Mouse (Mus musculus) retina, embryonic 14.5 days (tissue): ENCODE measurements around the gene Rassf1.

Source experiments
- DNase-seq: peaks from one replicate; pipeline ENCODE4 v3.0.0-alpha.2; 2015; ENCODE audit warnings: low spot score

The Rassf1 gene

DNA sequence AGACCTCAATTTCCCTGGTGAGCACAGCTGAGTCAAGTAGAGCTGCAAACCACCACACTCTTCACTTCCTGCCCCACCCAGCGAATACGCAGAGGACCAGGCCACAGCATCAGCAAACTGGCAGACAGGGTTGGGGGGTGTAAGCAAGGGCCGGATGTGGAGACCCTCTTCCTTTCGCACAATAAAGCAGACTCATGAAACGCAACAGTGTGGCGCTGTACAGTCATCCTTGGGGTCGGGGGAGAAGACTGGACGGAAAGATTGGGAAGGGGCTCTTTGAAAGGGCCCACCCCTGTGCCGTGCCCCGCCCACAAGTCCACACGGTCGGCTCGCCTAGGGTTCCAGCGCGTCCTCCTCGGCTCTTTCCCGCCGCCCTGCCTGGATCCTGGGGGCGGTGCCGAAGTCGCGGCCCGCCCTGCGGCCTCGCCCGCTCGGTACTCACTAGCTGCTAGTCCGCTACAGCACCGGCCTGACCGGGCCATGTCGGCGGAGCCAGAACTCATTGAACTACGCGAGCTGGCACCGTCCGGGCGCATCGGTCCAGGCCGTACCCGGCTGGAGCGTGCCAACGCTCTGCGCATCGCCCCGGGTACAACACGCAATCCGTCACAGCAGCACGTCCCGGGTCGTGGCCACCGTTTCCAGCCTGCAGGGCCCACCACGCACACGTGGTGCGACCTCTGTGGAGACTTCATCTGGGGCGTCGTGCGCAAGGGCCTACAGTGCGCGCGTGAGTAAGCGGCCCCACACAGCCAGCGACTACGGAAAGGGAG is at the start of gene Rassf1:
TSS of gene Rassf1 (plus strand) at position 439 of the 773 bp plus-strand sequence.
- peak; percentile 62 for DNase-seq

DNA sequence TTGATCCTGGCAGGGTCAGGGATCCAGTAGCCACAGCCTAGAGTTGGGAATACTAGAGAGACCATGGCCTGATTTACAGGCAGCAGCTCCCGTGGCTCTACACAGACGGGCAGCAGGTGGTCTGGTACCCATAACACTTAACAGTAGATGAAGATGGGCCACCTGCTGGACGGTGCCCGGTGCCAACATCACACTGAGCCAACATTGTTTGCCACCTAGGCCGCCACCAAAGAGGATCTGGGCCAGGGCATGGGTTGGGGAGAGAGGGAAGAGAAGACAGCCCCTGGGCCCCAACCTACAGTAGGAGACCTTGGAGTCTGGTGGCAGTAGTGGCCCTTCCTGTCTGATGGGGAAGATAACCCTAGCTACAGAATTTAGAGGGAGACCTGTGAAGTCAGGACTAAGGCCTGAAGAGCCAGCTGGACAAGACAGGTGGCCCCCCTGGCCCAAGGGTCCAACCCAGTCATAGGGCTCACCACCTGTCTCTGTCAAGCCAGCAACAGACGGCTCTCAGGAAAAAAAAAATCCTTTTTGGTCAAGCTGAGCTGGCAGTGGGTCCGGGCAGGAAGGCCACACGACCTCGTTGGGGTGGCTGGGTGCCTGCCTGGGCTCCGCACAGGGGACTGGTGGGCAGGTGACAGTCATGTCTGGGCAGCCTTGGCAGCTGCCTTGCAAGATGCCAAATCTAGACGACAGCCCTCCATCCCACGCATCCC is 49.1 kb upstream of the Rassf1 start:
- no peak for DNase-seq

DNA sequence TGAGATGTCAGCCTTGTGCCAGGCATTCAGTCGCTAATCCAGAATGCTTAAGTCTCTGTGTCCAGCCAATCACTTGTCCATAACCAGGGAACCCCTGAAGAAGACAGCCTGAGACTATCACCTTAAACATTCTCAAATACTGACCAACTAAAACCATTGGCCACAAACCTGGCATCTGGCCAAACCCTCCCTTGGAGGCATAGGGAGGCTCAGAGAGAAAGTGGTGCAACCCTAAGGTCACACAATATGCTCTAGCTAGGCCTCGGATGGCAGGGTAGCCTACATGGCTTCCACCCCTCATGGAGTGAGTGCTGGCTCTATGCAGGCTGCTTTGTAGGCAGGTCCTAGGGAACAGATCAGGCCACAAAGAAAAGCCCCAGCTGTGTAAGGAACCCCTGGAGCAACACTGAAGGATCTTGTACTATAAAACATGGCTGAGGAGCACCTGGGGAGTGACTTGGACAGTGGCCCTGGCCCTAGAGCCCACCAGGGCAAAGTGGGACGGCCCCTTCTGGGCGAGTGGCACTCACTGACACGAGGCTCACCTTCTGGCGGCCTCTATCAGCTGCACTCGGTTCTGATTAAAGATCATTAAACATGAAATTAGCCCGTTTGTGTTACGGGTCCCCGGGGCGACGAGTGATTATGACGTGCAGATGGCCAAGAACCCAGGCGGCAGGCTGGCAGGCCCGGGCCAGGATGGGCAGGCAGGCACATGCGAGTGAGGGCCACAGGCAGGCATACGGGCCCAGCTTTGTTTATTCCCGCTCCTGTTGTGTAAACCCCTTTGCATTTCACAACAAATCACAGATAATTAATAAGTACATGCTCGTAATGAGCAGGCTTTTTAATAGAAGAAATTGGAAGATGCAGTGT is 46.5 kb upstream of the Rassf1 start:
- DNase-seq: no peak

DNA sequence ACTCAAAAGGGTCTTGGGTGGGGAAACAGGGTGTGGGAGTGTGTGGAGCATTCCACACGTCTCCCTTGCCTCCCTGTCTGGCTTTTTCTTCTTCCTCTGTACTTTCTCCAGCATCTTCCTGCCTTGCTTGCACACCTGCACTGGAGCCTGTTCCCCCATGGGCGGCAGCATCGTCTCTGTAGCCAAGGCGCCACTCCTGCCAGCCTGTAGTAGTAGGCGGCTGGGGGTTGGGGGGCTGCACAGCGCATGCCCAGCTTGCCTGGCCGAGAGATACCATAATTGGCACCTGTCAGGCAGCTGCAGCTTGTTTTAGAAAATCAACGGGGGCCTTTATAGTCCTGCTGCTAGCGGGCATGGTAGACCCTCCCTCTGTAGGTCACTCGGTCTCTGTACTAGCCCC is 43.1 kb upstream of the Rassf1 start:
- DNase-seq: no peak

DNA sequence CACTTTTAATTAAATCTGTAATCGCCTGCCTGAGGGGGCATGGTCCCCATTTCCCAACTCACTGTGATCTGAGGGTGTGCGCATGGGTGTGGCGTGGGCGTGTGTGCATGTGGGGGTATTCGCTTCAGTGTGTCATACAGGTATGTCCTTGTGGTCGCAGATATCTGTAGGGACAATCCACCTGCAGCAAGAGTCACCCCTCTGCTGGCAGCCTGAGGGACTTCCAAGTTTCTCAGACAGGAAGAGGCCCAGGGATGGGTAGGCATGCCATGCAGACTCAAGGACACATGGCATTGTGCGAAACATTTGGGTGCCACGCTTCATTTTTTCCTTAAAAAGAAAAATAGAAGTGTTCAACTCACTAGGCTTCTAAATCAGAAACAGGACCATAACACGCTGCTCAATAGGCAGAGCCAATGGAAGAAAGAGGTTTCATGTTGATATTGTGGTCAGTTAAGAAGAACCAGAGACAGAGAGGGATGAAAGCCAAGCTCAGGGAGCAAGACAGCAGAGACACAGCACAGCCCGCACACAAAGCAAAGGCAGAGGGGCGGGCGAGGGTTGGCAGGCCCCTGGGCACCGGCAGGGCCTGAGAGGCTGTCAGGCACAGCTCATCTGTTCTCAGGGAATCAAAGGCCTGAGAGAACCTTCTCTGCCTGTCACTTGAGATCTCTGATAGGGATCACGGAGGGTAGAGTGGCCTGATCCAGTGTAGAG is 40.8 kb upstream of the Rassf1 start:
- no peak for DNase-seq

DNA sequence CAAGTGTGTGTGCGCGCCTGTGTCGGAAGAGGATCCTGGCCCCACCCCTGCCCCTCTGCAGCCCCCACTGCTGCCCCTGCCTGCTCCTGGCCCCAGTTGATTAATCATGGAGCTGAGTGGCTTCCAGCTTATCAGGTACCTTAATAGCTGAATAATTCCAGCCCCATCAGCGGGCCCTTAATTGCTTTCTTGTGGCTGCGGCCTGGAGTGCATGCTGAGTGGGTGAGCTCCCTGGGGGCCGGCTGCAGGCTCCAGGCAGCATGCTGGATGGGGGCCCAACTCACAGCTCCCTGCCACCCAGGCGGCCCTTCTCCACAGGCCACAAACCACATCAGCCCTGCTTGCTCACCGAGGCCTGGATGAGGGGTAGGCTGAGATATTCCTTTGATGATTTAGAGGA is 39.9 kb upstream of the Rassf1 start:
- DNase-seq: no peak

DNA sequence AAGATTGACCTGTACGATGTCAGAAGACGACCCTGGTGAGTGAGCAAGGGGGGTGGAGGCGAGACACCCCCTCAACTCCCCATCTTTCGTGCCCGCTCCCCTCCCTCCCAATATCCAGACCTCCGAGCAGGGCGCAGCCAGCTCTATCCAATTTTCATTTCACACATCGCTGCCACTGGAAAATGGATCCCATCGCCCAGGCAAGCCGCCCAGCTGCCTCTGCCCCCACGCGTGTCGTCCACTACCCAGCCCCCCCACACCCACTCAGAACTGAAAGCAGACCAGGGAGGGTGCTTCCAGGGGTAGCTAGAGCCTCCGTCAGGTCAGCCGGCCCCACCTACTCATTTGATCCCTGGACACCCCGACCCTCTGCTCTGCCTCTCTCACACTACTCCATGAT is 39.0 kb upstream of the Rassf1 start:
- DNase-seq: no peak

DNA sequence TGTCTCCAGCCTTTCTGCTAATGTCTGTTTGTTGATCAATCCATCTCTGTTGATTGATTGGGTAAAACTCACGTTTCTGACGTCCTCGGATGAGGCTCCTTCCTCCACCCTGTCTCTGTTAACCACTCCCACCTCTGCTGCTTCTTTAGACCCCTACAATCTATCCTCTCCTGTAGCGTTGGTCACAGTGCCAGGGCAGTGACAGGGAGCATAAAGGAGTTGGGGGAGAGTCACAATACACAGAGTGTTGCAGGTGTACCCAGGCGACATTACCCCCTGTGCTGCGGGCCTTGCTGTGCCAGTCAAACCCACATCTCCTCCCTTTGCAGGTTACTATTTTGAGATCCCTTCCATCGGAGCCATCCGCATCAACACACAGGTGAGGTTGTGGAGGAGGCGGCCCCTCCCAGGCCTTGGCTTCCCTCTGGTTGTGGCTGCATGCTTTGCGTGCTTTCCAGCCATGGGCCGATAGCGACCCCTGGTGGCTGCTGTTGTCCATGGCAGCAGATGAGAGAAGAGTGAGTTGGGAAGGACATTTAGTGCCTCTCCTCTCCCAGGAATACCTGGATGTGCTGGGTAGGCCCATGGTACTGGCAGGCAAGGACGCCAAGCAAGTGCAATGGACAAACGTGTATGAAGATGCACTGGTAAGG is 36.9 kb upstream of the Rassf1 start:
- DNase-seq: peak; percentile 86

DNA sequence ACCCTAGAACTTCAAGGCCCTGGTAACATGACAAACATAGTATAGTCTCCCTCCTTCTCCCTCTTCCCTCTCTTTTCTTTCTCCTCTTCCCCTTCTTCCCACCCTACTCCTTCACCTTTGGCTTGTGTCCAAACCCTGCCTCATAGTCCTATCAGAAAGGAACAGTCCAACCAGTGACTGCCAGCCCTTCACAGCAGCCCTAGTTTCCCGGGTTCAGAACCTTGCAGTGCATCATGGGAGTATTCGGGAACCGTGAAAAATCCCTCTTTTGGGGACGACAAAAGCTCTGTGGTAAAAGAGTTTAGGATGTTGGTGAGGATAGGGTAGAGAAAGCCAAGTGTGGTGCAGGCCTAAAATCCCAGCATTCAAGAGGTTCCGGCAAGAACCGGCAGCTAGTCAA is 31.0 kb upstream of the Rassf1 start:
- no peak for DNase-seq

DNA sequence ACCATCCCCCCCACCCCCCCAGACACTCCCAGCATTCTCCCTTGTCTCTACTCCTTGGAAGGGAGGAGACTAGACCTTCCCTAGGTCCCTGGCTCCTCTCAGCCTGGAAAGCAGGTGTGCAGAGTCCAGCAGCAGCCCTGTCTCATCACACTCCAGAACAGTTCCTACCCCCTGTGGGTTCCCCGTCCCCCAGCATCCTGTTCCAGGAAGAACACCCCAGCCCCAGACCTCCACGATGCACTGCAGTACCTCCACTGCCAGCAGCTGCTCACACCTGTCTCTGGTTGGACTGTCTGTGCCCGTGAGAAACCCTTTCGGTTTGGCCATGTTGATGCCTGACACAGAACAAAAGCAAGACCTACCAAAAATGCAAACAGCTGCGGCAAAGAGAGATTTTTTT is 30.2 kb upstream of the Rassf1 start:
- no peak for DNase-seq

DNA sequence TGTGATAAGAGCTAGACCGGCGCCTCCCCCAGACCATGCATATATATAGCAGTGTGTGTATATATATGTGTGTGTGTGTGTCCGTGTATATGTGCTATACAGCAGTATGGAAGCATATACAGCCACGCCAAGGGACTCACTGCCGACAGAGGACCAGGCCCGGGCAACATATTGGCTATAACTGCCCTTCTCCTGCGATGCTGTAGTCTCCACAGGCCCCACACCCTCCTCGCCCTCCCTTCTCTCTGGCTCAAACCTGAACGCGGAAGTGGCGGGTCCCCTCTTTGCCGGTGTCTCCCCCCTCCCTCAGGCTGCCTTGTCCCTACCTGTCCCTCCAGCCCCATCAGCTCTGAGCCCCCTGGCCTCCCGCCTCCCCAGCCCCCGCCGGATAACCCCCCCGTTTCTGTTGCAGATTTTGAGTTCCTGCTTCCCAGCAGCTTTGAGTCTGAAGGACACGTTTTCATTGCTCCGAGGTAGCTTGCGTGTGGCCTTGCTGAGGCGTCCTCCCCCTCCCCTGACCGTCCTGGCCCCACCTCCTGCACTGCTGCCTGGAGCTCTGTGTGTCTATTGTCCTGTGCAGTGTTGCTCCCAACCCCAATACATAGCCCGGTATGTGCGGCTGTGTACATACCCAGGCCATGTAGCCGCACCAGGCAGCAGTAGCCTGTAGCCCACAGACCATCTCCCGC is 29.5 kb upstream of the Rassf1 start:
- DNase-seq: peak; percentile 43

DNA sequence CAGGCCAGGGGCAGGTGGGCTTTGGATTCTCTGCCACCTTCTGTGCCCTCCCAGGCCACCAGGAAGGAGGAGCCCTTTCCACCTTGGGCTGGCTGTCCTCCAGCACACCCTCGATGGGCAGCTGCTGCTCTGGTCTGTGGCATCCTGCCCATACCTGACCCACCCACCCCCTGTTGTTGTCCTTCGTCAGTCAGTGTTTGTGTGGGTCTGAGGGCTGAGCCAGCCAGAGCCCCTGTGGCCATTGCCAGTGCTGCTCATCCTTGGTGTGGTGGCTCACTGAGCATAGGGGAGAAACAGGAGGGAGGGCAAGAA is 29.0 kb upstream of the Rassf1 start:
- DNase-seq: no peak

DNA sequence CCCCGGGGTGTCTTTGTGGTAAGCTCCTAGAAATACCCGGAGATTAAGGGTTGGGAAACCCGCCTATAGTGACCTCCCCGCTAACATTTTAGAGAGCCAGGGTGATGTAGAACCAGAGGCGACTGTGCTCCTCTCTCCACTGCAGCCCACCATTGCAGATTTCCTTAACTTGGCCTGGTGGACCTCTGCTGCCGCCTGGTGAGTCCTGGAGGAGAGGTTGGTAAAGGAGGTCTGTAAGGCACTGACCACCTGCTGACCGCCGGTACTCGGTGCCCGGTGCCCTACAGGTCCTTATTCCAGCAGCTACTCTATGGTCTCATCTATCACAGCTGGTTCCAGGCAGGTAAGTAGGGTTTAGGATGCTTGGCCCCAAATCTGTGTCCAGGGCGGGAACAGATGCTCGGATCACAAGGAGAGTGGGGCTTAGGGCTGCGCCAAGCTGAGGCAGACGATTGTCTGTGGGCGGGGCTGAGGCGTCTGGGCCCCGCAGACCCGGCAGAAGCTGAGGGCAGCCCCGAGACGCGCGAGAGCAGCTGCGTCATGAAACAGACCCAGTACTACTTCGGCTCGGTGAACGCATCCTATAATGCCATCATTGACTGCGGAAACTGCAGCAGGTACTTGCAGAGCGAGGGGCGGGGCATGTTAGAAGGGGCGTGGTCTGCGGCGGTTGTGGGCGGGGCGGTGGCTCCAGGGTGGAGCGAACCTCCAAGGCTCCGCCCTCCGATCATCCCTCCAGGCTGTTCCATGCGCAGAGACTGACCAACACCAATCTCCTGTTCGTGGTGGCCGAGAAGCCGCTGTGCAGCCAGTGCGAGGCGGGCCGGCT is 24.9 kb upstream of the Rassf1 start:
- peak; percentile 86 for DNase-seq

DNA sequence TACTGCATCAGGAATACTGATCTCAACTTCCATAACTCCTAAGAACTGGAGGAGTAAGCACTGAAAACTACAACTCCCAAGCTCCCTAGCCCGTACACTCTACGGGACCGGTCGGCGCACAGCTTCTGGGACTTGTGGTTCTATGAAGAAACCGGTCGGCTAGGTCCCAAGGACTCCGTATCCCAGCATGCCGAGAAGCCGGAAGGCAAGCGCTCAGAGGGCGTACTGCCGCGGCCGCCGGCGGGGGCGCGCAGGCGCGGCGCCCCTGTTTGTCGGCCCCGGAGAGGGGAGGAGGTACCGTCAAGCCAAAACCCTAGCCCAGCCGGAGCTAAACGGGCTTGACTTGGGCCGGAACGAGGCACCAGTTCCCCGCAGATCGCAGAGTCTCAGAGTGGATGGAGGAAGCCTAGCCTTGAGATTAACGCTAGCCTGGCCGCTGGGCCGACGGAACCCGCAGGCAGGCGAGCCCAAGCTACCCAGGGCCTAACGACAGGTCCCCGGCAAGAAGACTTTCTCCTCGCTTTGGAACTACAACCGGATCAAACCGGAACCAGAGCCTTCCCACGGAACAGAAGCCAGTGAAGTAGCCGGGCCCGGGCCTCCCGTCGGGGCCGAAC is 17.5 kb upstream of the Rassf1 start, which contains the start of gene Tmem115:
TSS of gene Tmem115 (plus strand) at position 155 of the 617 bp plus-strand sequence.
- peak; percentile 96 for DNase-seq

DNA sequence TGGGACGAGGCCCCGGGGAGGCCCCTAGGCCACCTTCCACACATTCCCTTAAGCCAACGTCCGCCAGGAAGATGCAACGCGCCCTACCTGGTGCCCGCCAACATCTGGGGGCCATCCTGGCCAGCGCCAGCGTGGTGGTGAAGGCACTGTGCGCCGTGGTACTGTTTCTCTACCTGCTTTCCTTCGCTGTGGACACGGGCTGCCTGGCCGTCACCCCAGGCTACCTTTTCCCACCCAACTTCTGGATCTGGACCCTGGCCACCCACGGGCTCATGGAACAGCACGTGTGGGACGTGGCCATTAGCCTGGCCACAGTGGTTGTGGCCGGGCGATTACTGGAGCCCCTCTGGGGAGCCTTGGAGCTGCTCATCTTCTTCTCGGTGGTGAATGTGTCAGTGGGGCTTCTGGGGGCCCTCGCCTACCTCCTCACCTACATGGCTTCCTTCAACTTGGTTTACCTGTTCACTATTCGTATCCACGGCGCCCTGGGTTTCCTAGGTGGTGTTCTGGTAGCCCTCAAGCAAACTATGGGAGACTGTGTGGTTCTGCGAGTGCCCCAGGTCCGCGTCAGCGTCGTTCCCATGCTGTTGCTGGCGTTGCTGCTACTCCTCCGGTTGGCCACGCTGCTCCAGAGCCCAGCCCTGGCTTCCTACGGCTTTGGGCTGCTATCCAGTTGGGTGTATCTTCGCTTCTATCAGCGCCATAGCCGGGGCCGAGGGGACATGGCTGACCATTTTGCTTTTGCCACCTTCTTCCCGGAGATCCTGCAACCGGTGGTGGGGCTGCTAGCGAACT is 16.8 kb upstream of the Rassf1 start:
- no peak for DNase-seq

DNA sequence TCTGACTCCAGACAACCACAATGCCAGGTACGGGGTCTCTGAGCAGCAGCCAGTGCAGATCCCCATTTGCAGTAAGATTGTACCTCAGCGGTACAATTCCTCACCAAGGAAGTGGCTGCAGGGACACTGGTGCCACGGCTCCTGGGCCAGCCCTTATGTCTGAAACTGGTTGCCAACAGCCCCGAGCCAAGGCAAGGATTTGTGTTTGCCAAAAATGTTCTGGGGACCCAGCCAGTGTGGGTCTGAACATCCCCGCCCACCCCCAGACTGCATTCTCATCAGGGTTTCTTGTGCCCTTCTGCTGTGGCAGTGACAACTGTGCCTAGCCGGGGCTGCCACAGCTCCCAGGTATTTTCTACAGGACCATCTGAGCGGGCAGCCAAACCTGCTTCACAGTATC is 13.1 kb upstream of the Rassf1 start:
- no peak for DNase-seq

DNA sequence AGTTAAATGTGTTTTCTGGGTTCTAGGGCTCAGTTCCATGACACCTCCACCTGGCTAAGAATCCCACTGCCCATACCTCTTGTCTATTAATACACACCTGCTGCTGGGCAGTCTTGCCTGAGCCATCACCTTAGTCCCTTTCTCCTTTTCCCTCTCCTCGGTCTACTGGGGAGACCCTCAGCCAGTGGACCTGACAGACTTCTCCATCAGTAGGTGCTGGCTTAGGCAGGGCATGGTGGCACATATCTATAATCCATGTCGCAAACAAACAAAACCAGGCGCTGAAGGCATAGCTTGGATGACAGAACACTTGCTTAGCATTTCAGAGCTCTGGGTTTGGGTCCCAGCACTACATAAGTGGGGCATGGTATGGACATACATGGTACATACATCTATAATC is 12.6 kb upstream of the Rassf1 start:
- no peak for DNase-seq

DNA sequence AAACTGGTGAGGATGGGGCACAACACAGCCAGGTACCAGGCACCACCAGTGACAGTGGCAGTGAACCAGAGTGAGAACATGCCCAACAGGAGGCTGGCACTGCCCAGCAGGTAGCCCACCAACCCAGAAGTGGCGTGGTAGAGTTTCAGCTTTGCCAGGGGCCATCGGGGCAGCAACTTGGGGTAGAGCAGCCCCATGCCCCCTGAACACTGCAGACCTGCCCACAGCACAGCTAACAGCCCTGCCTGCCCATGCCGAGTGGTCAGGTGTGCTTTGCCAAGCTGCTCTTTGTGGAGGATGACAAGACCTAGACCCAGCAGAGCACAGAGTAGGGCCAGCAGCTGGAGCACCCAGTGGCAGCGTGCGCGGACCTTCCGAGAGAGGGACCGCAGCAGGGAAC is 11.4 kb upstream of the Rassf1 start:
- no peak for DNase-seq

DNA sequence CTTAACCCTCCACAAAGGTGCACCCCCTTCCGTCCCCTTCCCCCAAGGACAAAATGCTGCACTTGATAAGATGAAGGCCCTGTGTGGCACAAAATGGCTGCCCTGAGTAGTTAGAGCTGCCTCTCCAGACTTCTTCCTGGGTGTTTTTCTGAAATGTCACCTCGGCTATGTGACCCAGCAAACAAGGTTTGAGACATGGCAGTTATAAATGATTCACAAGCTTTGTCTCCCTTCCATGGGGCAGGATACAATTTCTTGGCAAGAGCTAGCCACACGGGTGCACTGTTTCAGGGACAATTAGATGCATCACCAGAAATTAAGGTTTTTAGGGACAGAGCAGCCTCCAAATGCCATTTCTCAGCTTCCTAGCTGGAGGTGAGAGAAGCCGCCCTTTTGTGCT is 10.9 kb upstream of the Rassf1 start:
- DNase-seq: no peak
